Mouse (Mus musculus) limb, embryonic 14.5 days (tissue): ENCODE results near the gene Rabepk. TPM values are rescaled to one million over a fixed set of nuclear protein-coding genes. Genes with fewer than 3 reads are reported as not detected.

Experiments
- ATAC-seq: fragments of 200-750 bp; cut with Nextera tagmentation; 2 replicates; pipeline ENCODE4 v1.8.0; 2017; ENCODE audit warnings: low read depth, moderate number of reproducible peaks, moderate TSS enrichment; ENCODE audit not compliant: low FRiP score
- DNase-seq: peaks from one replicate; pipeline ENCODE4 v3.0.0-alpha.2; 2015; ENCODE audit warnings: low spot score
- H3K27ac ChIP-seq: fragments of 300-500 bp; sonication (generic); replicated peaks from 2 replicates; pipeline ENCODE4 v1.5.1; 2014; ENCODE audit warnings: low read depth, mild to moderate bottlenecking, low read length, moderate library complexity, mixed read lengths
- H3K27me3 ChIP-seq: fragments of 300-500 bp; sonication (generic); 2 replicates; pipeline ENCODE4 v1.6.1; 2014; ENCODE audit warnings: low read length, mixed read lengths; ENCODE audit not compliant: control insufficient read depth, insufficient read depth
- H3K36me3 ChIP-seq: fragments of 300-500 bp; sonication (generic); 2 replicates; pipeline ENCODE4 v1.6.1; 2014; ENCODE audit warnings: mild to moderate bottlenecking, low read length, moderate library complexity, mixed read lengths; ENCODE audit not compliant: control insufficient read depth, insufficient read depth
- H3K4me1 ChIP-seq: fragments of 300-500 bp; sonication (generic); 2 replicates; pipeline ENCODE4 v1.6.1; 2014; ENCODE audit warnings: antibody characterized with exemption, low read length, mixed read lengths; ENCODE audit not compliant: control insufficient read depth, insufficient read depth
- H3K4me2 ChIP-seq: fragments of 300-500 bp; sonication (generic); replicated peaks from 2 replicates; pipeline ENCODE4 v1.6.1; 2014; ENCODE audit warnings: low read depth, mild to moderate bottlenecking, low read length, moderate library complexity; ENCODE audit not compliant: severe bottlenecking
- H3K4me3 ChIP-seq: fragments of 300-500 bp; sonication (generic); replicated peaks from 2 replicates; pipeline ENCODE4 v1.5.1; 2014; ENCODE audit warnings: low read length
- H3K9ac ChIP-seq: fragments of 300-500 bp; sonication (generic); 2 replicates; pipeline ENCODE4 v1.6.1; 2014; ENCODE audit warnings: mild to moderate bottlenecking, low read depth, low read length, moderate library complexity; ENCODE audit not compliant: severe bottlenecking
- H3K9me3 ChIP-seq: fragments of 300-500 bp; sonication (generic); 2 replicates; pipeline ENCODE4 v1.6.1; 2016; ENCODE audit warnings: low read length; ENCODE audit not compliant: control insufficient read depth
- POLR2A ChIP-seq: fragments of 200-500 bp; IDR thresholded peaks from 2 replicates; pipeline ENCODE4 v1.8.0; 2012; ENCODE audit warnings: inconsistent platforms, mild to moderate bottlenecking, moderate library complexity, borderline replicate concordance; ENCODE audit not compliant: insufficient read depth, insufficient read length; ENCODE audit errors: extremely low read depth
- WGBS: fragments of 180-500 bp; shearing (Covaris S2); extraction: QIAGEN DNeasy Blood & Tissue Kit; methylation state at CpG from one replicate; pipeline ENCODE4 v1.1.7; 2014; 5-methylcytosine and 5-hydroxymethylcytosine counted together
- polyA plus RNA-seq, 2 experiments: library from polyadenylated mRNA; depleted of rRNA in 1 of 2; stranded (reverse) in 1 of 2; unstranded in 1 of 2; fragments of >200 nt; fragmentation: Nextera tagmentation in 1 of 2; extraction: Ambion mirVana in 1 of 2; gene quantifications; 2 replicates each; pipeline versions ENCODE4 v1.2.1 to v1.2.3; 2012 to 2014

Gene Rabepk
- polyA plus RNA-seq, 2 experiments = 30.1 to 42.8 TPM

DNA sequence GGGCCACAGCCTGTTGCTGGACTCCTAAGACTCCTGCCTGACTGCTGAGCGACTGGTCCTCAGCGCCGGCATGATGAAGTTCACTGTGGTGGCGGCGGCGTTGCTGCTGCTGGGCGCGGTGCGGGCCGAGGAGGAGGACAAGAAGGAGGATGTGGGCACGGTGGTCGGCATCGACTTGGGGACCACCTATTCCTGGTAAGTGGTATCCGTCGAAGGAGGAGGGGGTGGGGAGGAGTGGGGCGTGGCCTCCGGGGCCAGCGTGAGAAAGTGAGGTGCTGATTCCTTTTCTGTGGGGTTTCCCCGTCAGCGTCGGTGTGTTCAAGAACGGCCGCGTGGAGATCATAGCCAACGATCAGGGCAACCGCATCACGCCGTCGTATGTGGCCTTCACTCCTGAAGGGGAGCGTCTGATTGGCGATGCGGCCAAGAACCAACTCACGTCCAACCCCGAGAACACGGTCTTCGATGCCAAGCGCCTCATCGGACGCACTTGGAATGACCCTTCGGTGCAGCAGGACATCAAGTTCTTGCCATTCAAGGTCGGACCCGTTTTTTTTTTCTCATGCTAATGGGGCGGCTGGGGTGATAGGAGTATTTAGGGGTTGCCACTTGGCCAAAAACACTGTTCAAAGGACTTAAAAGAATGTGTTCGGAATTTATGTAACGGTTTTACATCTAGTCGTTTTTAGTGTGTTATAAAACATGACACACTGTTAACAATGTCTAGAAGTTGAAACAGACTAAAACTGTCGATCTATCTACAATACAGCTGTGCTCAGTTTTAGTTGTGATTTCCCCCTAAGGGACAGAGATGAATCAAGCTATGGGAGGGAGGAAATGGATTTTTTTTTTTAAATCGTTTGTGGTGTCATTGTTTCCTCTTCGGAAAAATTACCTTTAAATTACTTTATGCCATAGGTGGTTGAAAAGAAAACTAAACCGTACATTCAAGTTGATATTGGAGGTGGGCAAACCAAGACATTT is 27.2 kb downstream of the Rabepk start:
- ATAC-seq (peak; percentile 11; the same call in 1 of the 2 replicates), DNase-seq (peak; percentile 47)
- Histone ChIP-seq H3K36me3 (peaks cover 48% of the 10 kb centered on the region), H3K4me1 (peaks cover 37% of the 10 kb centered on the region), H3K4me2 (peak overlapping the region; percentile 76), H3K9me3 (no peaks in the 10 kb centered on the region), H3K27ac (peak overlapping the region; percentile 89), H3K4me3 (peak overlapping the region; percentile 98), H3K9ac (peak overlapping the region; percentile 98), H3K27me3 (no peaks in the 10 kb centered on the region)
- WGBS = 3% methylated on average over 50 of the region's 50 CpGs
- no peak for TF ChIP-seq POLR2A

GRCm38 (mm10) chr2:34771368-34772226 is 28.1 kb downstream of the Rabepk start, which contains the start of gene Hspa5:
Gene Hspa5, plus strand, starts transcription at chr2:34771970.
- Histone ChIP-seq H3K27me3 (no peaks in the 10 kb centered on the region), H3K4me1 (peaks cover 32% of the 10 kb centered on the region), H3K9me3 (no peaks in the 10 kb centered on the region), H3K4me2 (peak within 1 kb of the TSS; percentile 76), H3K27ac (peak within 1 kb of the TSS; percentile 90), H3K4me3 (peak within 1 kb of the TSS; percentile 98), H3K36me3 (peaks cover 39% of the 10 kb centered on the region), H3K9ac (peak within 1 kb of the TSS; percentile 98)
- TF ChIP-seq POLR2A = peak; percentile 100
- DNase-seq (peak; percentile 100), ATAC-seq (peak; percentile 98)
- under 1% methylated on average over 57 of the region's 60 CpGs for WGBS

DNA sequence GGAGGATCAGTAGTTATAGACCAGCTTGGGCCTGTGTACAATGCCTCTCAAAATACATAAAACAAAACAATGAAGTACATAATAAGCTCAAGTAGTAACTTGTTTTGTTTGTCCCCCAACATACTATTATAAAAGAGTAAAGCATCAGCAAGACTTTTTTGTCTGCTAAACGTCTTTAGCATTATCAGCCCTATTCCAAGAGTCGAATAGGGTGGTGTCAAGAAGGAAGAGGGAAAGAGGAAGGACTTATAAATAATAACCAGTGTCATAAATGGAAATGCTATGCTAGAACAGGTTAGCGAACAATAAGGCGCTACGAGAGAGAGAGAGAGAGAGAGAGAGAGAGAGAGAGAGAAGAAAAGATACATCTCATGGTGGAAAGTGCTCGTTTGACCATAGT is 28.8 kb downstream of the Rabepk start:
- Histone ChIP-seq H3K9ac (peak overlapping the region; percentile 84), H3K27me3 (no peaks in the 10 kb centered on the region), H3K9me3 (no peaks in the 10 kb centered on the region), H3K4me1 (peaks cover 29% of the 10 kb centered on the region), H3K4me3 (peak overlapping the region; percentile 98), H3K27ac (peak overlapping the region; percentile 90), H3K4me2 (peak overlapping the region; percentile 61), H3K36me3 (peaks cover 32% of the 10 kb centered on the region)
- DNase-seq (no peak), ATAC-seq (no peak)
- no peak for TF ChIP-seq POLR2A
- 5% methylated on average over 6 of the region's 6 CpGs for WGBS

- ATAC-seq (no peak), DNase-seq (no peak)
- no peak overlapping the region for H3K4me2 ChIP-seq
- WGBS = 95% methylated on average over 2 of the region's 2 CpGs
- H3K4me1 ChIP-seq = peaks cover 20% of the 10 kb centered on the region
- no peak overlapping the region for H3K27ac ChIP-seq
- TF ChIP-seq POLR2A = no peak
- no peak overlapping the region for H3K9ac ChIP-seq
- peaks cover 23% of the 10 kb centered on the region for H3K36me3 ChIP-seq
- no peaks in the 10 kb centered on the region for H3K9me3 ChIP-seq
- no peak overlapping the region; the same call in 1 of the 2 replicates for H3K4me3 ChIP-seq
- no peaks in the 10 kb centered on the region for H3K27me3 ChIP-seq
These were observed 29.7 kb downstream of the Rabepk start for GRCm38 (mm10) chr2:34770049-34770448.

- TF ChIP-seq POLR2A = no peak
- Histone ChIP-seq H3K4me1 (no peaks in the 10 kb centered on the region), H3K27me3 (no peaks in the 10 kb centered on the region), H3K36me3 (no peaks in the 10 kb centered on the region), H3K9ac (no peak overlapping the region), H3K4me2 (no peak overlapping the region), H3K27ac (no peak overlapping the region), H3K4me3 (no peak overlapping the region), H3K9me3 (no peaks in the 10 kb centered on the region)
- 61% methylated on average over 12 of the region's 12 CpGs for WGBS
- no peak for DNase-seq
- no peak for ATAC-seq
These were observed 34.9 kb downstream of the Rabepk start for GRCm38 (mm10) chr2:34764801-34765200.
